Mouse (Mus musculus): ENCODE results near the gene Nrbp1.

DNA sequence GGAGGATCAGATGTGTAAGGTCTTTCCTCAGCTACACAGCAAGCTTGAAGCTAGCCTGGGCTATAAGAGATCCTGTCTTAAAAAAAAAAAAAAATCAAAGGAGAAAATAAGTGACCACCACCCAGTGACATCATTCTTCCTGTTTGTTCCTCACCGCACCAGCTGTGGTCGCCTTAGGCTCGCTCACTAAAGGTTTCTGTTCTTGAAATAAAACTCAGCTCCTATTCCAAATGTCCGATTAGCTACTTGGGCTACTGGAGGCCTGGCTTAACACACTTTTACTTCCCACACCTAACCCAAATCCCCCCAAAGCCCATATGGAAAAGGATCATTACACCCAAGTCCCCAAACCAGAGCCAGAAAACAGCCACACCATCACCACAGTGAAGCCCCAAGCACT is 47.6 kb downstream of the Nrbp1 start:
- TF ChIP-seq GATA1 (IDR thresholded peaks at IDR 0.05; ENCODE audit: borderline replicate concordance, low read length), result no peak
- TF ChIP-seq FLI1 (IDR thresholded peaks at IDR 0.05; ENCODE audit: low read length), result no peak
